Mouse (Mus musculus) forebrain, embryonic 16.5 days (tissue): ENCODE data around the gene Tbc1d2b. TPM values are rescaled to one million over a fixed set of nuclear protein-coding genes. Genes with fewer than 3 reads are reported as not detected.
A peak's percentile ranks its signal among the peaks of the same experiment; 100 is the strongest.

ENCODE experiments used
- ATAC-seq: fragments of 200-750 bp; cut with Nextera tagmentation; 2 replicates; pipeline ENCODE4 v1.8.0; 2017; ENCODE audit warnings: mild to moderate bottlenecking, moderate library complexity
- H3K27ac ChIP-seq: fragments of 300-500 bp; sonication (generic); 2 replicates; pipeline ENCODE4 v1.5.1; 2014; ENCODE audit warnings: low read length, control low read depth
- H3K27me3 ChIP-seq: fragments of 300-500 bp; sonication (generic); replicated peaks from 2 replicates; pipeline ENCODE4 v1.6.1; 2014; ENCODE audit warnings: low read length; ENCODE audit not compliant: control insufficient read depth, insufficient read depth
- H3K36me3 ChIP-seq: fragments of 300-500 bp; sonication (generic); 2 replicates; pipeline ENCODE4 v1.6.1; 2014; ENCODE audit not compliant: control insufficient read depth, insufficient read depth
- H3K4me1 ChIP-seq: fragments of 300-500 bp; sonication (generic); replicated peaks from 2 replicates; pipeline ENCODE4 v1.6.1; 2014; ENCODE audit warnings: low read length; ENCODE audit not compliant: control insufficient read depth, insufficient read depth
- H3K4me2 ChIP-seq: fragments of 300-500 bp; sonication (generic); 2 replicates; pipeline ENCODE4 v1.6.1; 2014; ENCODE audit warnings: mild to moderate bottlenecking, low read length, control low read depth
- H3K4me3 ChIP-seq: fragments of 300-500 bp; sonication (generic); replicated peaks from 2 replicates; pipeline ENCODE4 v1.5.1; 2014; ENCODE audit warnings: mild to moderate bottlenecking, low read length, control low read depth
- H3K9ac ChIP-seq: fragments of 300-500 bp; sonication (generic); replicated peaks from 2 replicates; pipeline ENCODE4 v1.6.1; 2014; ENCODE audit warnings: low read depth, low read length, control low read depth
- H3K9me3 ChIP-seq: fragments of 300-500 bp; sonication (generic); 2 replicates; pipeline ENCODE4 v1.6.1; 2016; ENCODE audit warnings: low read length; ENCODE audit not compliant: control insufficient read depth
- WGBS: fragments of 180-500 bp; shearing (Covaris S2); extraction: QIAGEN DNeasy Blood & Tissue Kit; methylation state at CpG from one replicate; pipeline ENCODE4 v1.1.7; 2014; 5-methylcytosine and 5-hydroxymethylcytosine counted together
- polyA plus RNA-seq: library from polyadenylated mRNA; unstranded; fragments of >200 nt; fragmentation: Nextera tagmentation; extraction: Ambion mirVana; gene quantifications from 2 replicates; pipeline ENCODE4 v1.2.1, GENCODE M21; 2015

Tbc1d2b gene
- 5.3 and 7.1 TPM in 2 replicates for polyA plus RNA-seq

DNA sequence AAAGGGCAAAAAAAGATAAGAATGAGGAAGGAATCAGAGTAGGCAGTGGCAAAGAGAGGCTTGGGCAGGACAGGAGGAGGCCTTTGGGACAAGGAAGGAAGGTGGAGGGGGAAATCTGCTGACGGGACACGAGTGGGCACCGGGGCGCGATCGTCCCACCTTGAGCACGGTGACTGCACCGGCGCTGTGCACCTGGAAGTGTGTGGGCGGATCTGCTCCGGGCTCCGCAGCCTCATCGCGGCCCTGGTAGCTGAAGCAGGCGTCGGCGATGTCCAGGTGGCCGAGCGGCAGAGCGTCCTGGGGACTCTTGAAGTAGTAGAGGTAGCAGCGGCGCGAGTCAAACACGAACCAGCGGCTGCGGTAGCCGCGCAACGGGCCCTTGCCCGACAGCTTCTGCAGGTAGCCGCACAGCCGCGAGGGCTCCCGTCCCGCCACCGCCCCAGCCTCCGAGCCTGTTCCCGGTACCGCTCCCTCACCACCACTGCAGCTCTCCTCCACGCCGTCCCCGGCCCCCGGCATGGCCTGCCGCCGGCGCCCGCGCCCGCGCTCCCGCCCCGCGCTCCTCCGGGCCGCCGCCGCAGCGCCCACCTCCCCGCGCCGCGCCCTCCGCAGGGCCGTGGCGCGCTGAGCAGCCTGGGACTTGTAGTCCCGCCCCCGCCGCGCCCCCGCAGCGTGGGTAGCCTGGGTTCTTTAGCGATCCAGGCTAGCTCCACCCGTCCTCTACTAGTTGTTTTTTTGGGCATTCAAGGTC lies at the start of gene Tbc1d2b:
Tbc1d2b (minus strand) TSS at position 612 of the 751 bp plus-strand sequence.
- Histone ChIP-seq H3K27ac (peak within 1 kb of the TSS; percentile 19; the same call in 1 of the 2 replicates), H3K36me3 (no peaks in the 10 kb centered on the region), H3K9me3 (no peaks in the 10 kb centered on the region), H3K4me2 (peak within 1 kb of the TSS; percentile 84), H3K9ac (peak within 1 kb of the TSS; percentile 87), H3K4me3 (peak within 1 kb of the TSS; percentile 94), H3K4me1 (peaks cover 19% of the 10 kb centered on the region), H3K27me3 (no peaks in the 10 kb centered on the region)
- ATAC-seq: peak; percentile 97
- 0% methylated on average over 59 of the region's 74 CpGs for WGBS

DNA sequence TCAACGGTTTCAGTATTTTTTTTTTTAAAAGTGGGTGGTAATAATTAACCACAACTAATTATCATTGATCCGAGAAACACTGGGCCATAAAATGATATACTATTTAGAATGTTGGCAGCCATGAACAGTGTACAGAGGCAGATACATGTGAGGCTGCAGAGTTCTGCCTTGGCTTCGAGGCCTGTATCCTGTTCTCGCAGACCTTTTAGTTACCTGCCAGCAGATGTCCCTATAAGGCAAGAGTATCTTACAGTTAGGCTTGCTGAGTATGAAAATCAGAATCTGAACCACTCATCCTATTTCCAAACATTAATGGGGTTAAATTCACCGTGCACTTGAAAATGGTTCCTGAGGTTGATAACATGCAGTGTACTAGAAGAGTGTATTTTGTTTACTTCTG lies 45.7 kb upstream of the Tbc1d2b start:
- H3K27me3 ChIP-seq: no peaks in the 10 kb centered on the region
- peak; percentile 38; the same call in 1 of the 2 replicates for ATAC-seq
- H3K4me2 ChIP-seq: no peak overlapping the region
- no peak overlapping the region for H3K9ac ChIP-seq
- H3K4me3 ChIP-seq: no peak overlapping the region
- H3K27ac ChIP-seq: no peak overlapping the region
- H3K36me3 ChIP-seq: no peaks in the 10 kb centered on the region
- H3K9me3 ChIP-seq: no peaks in the 10 kb centered on the region
- H3K4me1 ChIP-seq: no peaks in the 10 kb centered on the region
- 69% methylated on average over 5 of the region's 5 CpGs for WGBS

DNA sequence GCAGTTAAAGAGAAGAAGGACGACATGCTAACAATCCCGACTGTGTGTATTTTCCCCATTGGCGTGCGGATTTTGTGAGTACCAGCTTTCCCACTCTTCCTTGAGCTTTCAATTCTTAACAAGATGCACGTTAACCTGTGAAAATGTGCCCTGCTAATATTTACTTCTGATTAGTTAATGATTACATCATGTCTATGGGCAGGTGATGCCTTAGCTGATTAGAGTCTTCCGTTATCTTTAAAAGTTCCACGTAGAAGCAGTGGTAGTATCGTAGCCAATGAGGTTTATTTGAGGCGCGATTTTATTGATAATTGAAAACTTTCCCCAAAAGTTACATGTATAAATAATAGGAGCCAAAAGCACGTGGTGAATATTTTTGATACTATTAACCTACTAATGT lies 45.1 kb upstream of the Tbc1d2b start:
- Histone ChIP-seq H3K27me3 (no peaks in the 10 kb centered on the region), H3K4me3 (no peak overlapping the region), H3K9ac (no peak overlapping the region), H3K4me1 (no peaks in the 10 kb centered on the region), H3K36me3 (no peaks in the 10 kb centered on the region), H3K4me2 (no peak overlapping the region), H3K27ac (no peak overlapping the region), H3K9me3 (no peaks in the 10 kb centered on the region)
- WGBS: 90% methylated on average over 11 of the region's 11 CpGs
- ATAC-seq: no peak

DNA sequence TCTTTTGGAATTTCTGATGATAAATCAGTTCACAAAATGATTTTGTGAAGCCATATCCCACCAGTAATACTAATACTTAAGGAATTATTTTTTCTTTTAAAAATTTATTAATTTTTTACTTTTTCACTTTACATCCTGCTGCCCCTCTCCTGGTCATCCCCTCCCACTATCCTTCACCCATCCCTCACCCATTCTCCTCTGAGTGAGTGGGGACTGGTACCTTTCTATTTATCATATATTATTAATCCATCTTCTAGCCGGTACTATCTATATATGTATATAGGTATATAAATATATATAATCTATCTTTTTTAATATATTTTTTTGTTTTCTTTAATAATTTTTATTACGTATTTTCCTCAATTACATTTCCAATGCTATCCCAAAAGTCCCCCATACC lies 33.6 kb upstream of the Tbc1d2b start:
- H3K4me2 ChIP-seq: no peak overlapping the region
- ATAC-seq: no peak
- no peaks in the 10 kb centered on the region for H3K36me3 ChIP-seq
- H3K9me3 ChIP-seq: no peaks in the 10 kb centered on the region
- H3K4me3 ChIP-seq: no peak overlapping the region
- 97% methylated on average over 2 of the region's 2 CpGs for WGBS
- H3K27me3 ChIP-seq: no peaks in the 10 kb centered on the region
- H3K4me1 ChIP-seq: no peaks in the 10 kb centered on the region
- no peak overlapping the region for H3K9ac ChIP-seq
- no peak overlapping the region for H3K27ac ChIP-seq

DNA sequence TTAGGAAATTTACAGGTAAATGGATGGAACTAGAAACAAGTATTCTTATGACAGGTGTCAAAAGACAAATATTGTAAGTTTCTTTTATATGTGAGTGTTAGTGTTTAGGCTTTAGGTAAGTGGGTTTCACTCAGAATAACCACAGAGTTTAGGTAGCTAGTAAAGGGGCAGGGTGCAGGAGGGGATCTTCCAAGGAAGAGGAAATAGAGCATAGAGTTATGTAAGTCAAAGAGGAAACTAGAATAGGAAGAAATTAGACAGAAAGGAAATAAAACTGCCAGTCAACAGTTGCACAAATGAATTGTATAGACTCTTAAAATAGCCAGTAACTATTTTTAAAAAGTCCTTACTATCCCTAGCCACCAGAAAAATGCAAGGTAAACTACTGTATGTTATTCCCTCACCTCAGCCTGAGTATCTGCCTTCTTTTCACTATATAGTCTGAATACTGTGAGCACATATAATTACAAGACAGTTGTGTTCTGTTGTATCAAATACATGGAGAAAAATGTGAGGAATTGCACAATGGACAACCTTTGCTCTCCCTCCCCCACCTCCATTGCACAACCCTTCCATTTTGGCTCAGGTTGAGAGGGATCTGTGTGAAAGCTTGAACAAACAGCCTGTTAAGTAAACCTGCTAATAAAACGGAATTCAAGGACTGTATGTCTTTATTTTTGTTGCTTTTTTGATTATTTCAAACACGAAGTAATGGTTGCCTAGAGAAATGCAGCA lies 32.7 kb upstream of the Tbc1d2b start:
- 66% methylated on average over 2 of the region's 2 CpGs for WGBS
- no peak for ATAC-seq

DNA sequence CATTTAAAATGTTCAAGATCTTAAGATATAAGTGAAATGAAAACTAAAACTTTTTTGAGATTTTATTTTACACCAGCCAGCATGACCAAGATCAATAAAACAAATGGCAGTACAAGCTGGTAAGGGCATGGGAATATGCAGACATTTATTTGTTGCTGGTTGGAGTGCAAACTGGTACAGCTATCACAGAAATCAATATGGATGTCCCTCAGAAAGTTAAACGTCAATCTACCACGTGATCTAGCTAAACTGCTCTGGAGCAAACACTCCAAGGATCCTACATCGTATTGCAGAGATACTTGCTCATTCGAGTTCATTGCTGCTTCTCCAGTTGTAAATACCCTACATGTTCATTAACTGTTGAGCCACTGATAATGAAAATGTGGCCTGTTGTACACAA lies 32.1 kb upstream of the Tbc1d2b start:
- Histone ChIP-seq H3K27ac (no peak overlapping the region), H3K36me3 (no peaks in the 10 kb centered on the region), H3K9ac (no peak overlapping the region), H3K4me3 (no peak overlapping the region), H3K27me3 (no peaks in the 10 kb centered on the region), H3K9me3 (no peaks in the 10 kb centered on the region), H3K4me2 (no peak overlapping the region), H3K4me1 (no peaks in the 10 kb centered on the region)
- 88% methylated on average over 4 of the region's 4 CpGs for WGBS
- ATAC-seq: no peak

More for the DNA sequence above, 32.7 kb upstream of the Tbc1d2b start:
- no peak overlapping the region for H3K4me2 ChIP-seq
- no peaks in the 10 kb centered on the region for H3K9me3 ChIP-seq
- H3K27me3 ChIP-seq: no peaks in the 10 kb centered on the region
- H3K9ac ChIP-seq: no peak overlapping the region
- H3K4me1 ChIP-seq: no peaks in the 10 kb centered on the region
- H3K36me3 ChIP-seq: no peaks in the 10 kb centered on the region
- no peak overlapping the region for H3K4me3 ChIP-seq
- H3K27ac ChIP-seq: no peak overlapping the region

DNA sequence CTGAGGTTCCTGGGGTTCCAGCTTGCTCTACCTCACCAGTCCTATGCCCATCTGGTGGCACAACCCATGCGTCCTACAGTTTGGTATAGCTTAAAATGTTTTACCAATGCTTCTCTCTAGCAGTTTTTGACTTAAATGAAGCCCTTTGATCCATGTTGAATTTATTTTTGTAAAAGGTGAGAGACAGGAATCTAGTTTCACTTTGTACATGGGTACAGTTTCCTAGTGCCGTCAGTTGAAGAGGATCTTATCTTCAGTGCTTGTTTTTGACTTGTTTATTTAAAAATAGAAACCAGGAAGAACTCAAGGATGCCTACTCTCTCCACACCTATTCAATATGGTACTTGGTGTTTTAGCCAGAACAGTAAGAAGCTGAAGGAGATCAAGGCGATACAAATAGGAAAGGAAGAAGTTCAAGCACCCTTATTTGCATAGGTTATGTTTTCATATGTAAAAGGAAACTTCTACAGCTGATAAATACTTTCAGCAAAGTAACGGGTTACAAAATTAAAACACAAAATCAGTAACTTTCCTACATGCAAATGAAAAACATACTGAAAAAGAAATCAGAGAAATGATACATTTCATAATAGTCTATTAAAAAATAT lies 30.6 kb upstream of the Tbc1d2b start:
- Histone ChIP-seq H3K9me3 (no peaks in the 10 kb centered on the region), H3K4me1 (no peaks in the 10 kb centered on the region), H3K27me3 (no peaks in the 10 kb centered on the region), H3K4me2 (no peak overlapping the region), H3K36me3 (no peaks in the 10 kb centered on the region), H3K4me3 (no peak overlapping the region), H3K27ac (no peak overlapping the region), H3K9ac (no peak overlapping the region)
- no peak for ATAC-seq
- whole genome bisulfite sequencing: 87% methylated on average over 4 of the region's 4 CpGs

DNA sequence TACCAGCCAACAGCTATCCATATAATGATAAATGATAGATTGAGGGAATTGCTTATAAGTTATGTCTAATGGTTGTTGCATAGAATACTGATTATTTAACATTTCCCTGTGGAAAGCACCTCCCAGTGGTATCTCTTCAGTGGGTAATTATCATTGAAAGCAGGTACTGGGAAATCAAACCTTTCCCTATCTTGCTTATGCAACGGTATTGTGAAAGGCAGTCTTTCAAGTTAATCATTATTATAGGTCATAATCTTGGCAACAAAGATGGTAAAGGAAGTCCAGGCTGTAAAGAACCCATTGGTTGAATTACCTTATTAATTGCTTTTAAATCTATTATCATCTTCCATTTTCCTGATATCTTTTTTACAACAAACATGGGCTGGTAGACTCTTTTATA lies 27.0 kb upstream of the Tbc1d2b start:
- ATAC-seq: no peak
- Histone ChIP-seq H3K27me3 (no peaks in the 10 kb centered on the region), H3K27ac (no peak overlapping the region), H3K4me3 (no peak overlapping the region), H3K36me3 (no peaks in the 10 kb centered on the region), H3K9ac (no peak overlapping the region), H3K9me3 (no peaks in the 10 kb centered on the region), H3K4me1 (no peaks in the 10 kb centered on the region), H3K4me2 (no peak overlapping the region)
- 65% methylated on average over 1 of the region's 1 CpGs for WGBS

DNA sequence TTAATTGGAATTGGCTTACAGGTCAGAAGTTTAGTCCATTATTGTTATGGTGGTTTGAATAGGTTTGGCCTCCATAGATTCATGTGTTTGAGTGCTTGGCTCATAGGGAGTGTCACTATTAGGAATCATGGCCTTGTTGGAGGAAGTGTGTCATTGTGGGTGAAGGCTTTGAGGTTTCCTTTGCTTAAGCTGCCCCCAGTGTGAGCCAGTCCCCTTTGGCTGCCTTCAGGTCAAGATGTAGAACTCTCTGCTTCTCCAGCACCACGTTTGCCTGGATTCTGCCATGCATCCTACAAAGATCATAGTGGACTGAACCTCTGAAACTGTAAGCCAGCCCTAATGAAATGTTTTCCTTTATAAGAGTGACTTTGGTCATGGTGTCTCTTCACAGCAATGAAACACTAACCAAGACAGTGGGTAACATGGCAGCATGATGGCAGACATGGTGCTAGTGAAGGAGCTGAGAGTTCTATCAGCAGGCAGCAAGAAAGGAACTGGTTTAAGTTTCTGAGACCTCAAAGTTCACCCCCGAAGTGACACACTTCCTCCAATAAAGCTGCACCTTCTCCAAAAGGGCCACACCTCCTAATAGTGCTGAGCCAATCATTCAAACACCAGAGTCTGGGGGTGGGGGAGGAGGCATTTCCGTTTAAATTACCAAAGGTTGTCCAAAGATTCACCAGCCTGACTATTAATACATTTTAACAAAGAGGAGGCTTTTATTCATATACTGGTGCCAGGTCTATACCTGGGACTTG lies 23.2 kb upstream of the Tbc1d2b start:
- no peaks in the 10 kb centered on the region for H3K9me3 ChIP-seq
- 65% methylated on average over 3 of the region's 3 CpGs for WGBS
- H3K4me2 ChIP-seq: no peak overlapping the region
- no peak for ATAC-seq
- no peaks in the 10 kb centered on the region for H3K4me1 ChIP-seq
- H3K27ac ChIP-seq: no peak overlapping the region
- H3K4me3 ChIP-seq: no peak overlapping the region
- H3K36me3 ChIP-seq: no peaks in the 10 kb centered on the region
- H3K27me3 ChIP-seq: no peaks in the 10 kb centered on the region
- no peak overlapping the region for H3K9ac ChIP-seq
